Mouse (Mus musculus): ENCODE results near the gene Gas7. TPM values are rescaled to one million over a fixed set of nuclear protein-coding genes. Genes with fewer than 3 reads are reported as not detected.

The Gas7 gene
- polyA plus RNA-seq, 1 experiment from 2014 or later, result 7.4 TPM

DNA sequence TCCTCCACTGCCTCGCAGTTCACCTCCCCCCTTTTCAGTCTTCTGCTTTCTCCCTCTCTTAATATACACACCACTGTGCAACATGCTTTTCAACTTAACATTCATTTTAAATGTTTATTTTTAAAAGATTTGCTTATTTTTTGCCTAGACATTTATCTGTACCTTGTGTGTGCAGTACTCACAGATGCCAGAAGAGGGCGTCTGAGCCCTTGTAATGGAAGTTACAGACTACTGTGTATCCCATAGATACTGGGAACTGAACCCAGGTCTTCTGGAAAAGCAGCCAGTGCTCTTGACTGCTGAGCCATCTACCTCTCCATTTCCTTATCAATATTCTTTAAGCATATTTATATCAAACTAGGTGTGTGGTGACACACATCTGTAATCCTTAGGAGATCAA is 62.5 kb downstream of the Gas7 start:
- H3K4me2 ChIP-seq, result no peak overlapping the region
- H3K27me3 ChIP-seq (replicated peaks), result no peaks in the 10 kb centered on the region
- 59% methylated on average over 2 of the region's 2 CpGs for WGBS
- H3K36me3 ChIP-seq, result no peaks in the 10 kb centered on the region
- H3K9ac ChIP-seq, result no peak overlapping the region
- H3K27ac ChIP-seq (ENCODE audit: poor library complexity, severe bottlenecking), result no peak overlapping the region
- H3K9me3 ChIP-seq (replicated peaks), result 0 out of 2 replicates have a peak, but pooled peaks cover 5% of the 10 kb centered on the region
- H3K4me3 ChIP-seq, result no peak overlapping the region
- H3K4me1 ChIP-seq (replicated peaks), result peaks cover 10% of the 10 kb centered on the region
- no peak for ATAC-seq (ENCODE audit: insufficient number of reproducible peaks, low FRiP score)

DNA sequence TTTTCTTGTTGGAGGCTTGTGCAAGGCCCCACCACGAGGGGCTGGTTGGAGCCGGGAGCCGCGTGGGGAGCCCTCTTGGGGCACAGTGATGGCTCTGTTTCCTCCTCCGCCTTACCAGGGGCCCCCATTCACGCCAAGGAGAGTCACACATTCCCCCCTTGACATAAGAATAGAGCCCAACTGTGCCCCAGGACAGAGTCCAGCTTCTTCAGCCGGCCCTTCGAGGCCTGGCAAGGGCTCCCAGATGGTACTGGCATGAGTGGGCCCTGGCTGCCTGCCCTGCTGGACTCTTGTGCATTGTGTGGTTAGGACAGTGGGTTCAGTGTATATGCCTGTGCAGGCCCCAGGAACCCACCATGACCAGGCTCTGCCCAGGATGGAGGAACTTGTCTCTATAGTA is 63.7 kb downstream of the Gas7 start:
- H3K4me2 ChIP-seq, result no peak overlapping the region
- ATAC-seq (ENCODE audit: insufficient number of reproducible peaks, low FRiP score), result no peak

DNA sequence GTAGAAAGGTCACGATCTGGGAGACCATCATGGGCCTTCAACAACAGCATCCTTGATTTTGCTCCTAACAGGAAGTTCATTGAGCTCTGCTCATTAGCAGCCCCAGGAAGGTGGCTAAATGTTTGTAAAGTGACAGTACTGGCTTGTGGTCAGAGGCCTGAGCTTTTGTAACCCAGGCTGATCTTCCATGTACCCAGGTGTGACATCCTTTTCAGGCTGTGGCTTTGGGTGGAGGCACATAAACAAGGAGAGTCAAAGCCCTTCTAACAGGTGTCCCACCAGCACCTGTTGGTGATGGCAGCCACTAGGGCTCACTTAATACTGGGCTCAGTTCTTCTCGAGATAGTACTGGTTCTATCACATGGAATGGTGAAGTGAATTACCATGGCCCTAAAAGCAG is 67.4 kb downstream of the Gas7 start:
- Histone ChIP-seq H3K4me1 (replicated peaks) (peaks cover 48% of the 10 kb centered on the region), H3K4me3 (no peak overlapping the region), H3K27me3 (replicated peaks) (no peaks in the 10 kb centered on the region), H3K36me3 (no peaks in the 10 kb centered on the region), H3K9me3 (replicated peaks) (0 out of 2 replicates have a peak, but pooled peaks cover 4% of the 10 kb centered on the region), H3K9ac (no peak overlapping the region), H3K27ac (ENCODE audit: poor library complexity, severe bottlenecking) (no peak overlapping the region), H3K4me2 (no peak overlapping the region)
- ATAC-seq (ENCODE audit: insufficient number of reproducible peaks, low FRiP score), result no peak
- 74% methylated on average over 2 of the region's 2 CpGs for WGBS

More for the DNA sequence above, 63.7 kb downstream of the Gas7 start:
- Histone ChIP-seq H3K9ac (no peak overlapping the region), H3K36me3 (no peaks in the 10 kb centered on the region), H3K9me3 (replicated peaks) (0 out of 2 replicates have a peak, but pooled peaks cover 5% of the 10 kb centered on the region), H3K4me3 (no peak overlapping the region), H3K27ac (ENCODE audit: poor library complexity, severe bottlenecking) (no peak overlapping the region), H3K27me3 (replicated peaks) (no peaks in the 10 kb centered on the region), H3K4me1 (replicated peaks) (peaks cover 16% of the 10 kb centered on the region)
- WGBS, result 84% methylated on average over 8 of the region's 8 CpGs

DNA sequence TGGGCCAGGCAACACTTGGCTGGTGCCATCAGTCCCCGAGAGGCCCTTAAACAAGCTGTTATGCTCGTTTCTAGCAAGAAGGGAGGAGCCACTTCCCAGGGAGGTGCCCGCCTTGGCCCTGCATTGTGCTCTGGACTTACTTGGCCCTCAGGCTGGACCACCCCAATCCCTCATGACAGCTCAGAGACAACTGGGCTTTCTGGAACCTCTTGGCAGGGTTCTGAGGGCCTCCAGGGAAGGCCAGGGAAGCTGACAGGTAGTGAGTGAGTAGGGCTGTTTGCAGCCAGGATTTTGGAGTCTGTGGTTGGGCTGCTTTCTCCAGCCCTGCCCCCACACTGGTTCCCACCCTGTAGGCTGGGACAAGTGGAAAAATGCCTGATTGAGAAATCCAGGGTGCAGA is 68.6 kb downstream of the Gas7 start:
- no peaks in the 10 kb centered on the region for H3K36me3 ChIP-seq
- H3K9me3 ChIP-seq (replicated peaks), result no peaks in the 10 kb centered on the region
- H3K4me2 ChIP-seq, result no peak overlapping the region
- WGBS, result 39% methylated on average over 3 of the region's 3 CpGs
- H3K9ac ChIP-seq, result 0 out of 2 replicates have a peak overlapping the region, but pooled peaks have one; percentile 20
- H3K4me1 ChIP-seq (replicated peaks), result peaks cover 49% of the 10 kb centered on the region
- no peak for ATAC-seq (ENCODE audit: insufficient number of reproducible peaks, low FRiP score)
- no peak overlapping the region for H3K27ac ChIP-seq (ENCODE audit: poor library complexity, severe bottlenecking)
- no peaks in the 10 kb centered on the region for H3K27me3 ChIP-seq (replicated peaks)
- H3K4me3 ChIP-seq, result no peak overlapping the region

DNA sequence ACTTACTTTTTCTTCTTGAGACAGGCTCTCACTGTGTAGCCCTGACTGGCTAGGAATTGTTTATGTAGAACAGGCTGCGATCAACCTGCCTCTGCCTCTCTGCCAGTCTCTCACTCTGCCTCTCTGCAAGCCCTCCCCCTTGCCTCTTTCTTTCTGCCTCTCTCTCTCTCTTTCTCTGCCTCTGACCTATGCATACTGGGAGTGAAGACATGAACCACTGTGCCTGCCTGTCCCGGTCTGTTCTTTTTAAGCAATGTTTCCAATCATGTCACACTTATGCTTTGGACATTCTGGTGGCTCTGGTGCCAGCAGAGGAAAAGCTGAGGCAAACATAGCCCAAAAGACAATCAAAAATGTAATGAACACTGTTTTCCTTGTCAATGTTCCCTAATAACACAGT is 69.5 kb downstream of the Gas7 start:
- Histone ChIP-seq H3K4me3 (no peak overlapping the region), H3K4me2 (no peak overlapping the region), H3K27me3 (replicated peaks) (no peaks in the 10 kb centered on the region), H3K27ac (ENCODE audit: poor library complexity, severe bottlenecking) (0 out of 2 replicates have a peak overlapping the region, but pooled peaks have one; percentile 16), H3K36me3 (no peaks in the 10 kb centered on the region), H3K9me3 (replicated peaks) (no peaks in the 10 kb centered on the region), H3K4me1 (replicated peaks) (peaks cover 49% of the 10 kb centered on the region), H3K9ac (0 out of 2 replicates have a peak overlapping the region, but pooled peaks have one; percentile 2)
- WGBS, result 25% methylated on average over 2 of the region's 2 CpGs
- no peak for ATAC-seq (ENCODE audit: insufficient number of reproducible peaks, low FRiP score)

DNA sequence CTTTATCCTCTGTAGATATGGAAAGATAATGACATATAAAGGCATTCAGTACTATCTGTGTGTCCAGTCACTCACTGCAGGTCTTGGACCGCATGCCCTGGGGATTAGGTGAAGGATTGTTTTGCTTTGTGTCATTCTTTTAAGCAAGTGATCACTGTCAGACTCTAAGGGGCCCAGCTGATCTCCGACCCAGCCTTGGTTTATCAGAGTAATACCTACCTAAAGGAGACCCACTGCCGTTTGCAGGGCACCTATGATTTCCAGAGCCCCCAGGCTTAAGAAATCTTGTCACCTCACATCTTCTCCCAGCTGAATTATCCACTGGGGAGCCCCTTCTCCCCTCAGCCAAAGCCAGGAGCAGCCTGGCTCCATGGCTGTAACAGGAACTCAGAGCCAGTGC is 70.6 kb downstream of the Gas7 start:
- no peaks in the 10 kb centered on the region for H3K27me3 ChIP-seq (replicated peaks)
- ATAC-seq (ENCODE audit: insufficient number of reproducible peaks, low FRiP score), result no peak
- H3K4me1 ChIP-seq (replicated peaks), result peaks cover 54% of the 10 kb centered on the region
- H3K36me3 ChIP-seq, result no peaks in the 10 kb centered on the region
- WGBS, result 34% methylated on average over 3 of the region's 3 CpGs
- H3K27ac ChIP-seq (ENCODE audit: poor library complexity, severe bottlenecking), result no peak overlapping the region
- H3K4me3 ChIP-seq, result no peak overlapping the region
- no peak overlapping the region for H3K9ac ChIP-seq
- no peak overlapping the region for H3K4me2 ChIP-seq
- no peaks in the 10 kb centered on the region for H3K9me3 ChIP-seq (replicated peaks)

DNA sequence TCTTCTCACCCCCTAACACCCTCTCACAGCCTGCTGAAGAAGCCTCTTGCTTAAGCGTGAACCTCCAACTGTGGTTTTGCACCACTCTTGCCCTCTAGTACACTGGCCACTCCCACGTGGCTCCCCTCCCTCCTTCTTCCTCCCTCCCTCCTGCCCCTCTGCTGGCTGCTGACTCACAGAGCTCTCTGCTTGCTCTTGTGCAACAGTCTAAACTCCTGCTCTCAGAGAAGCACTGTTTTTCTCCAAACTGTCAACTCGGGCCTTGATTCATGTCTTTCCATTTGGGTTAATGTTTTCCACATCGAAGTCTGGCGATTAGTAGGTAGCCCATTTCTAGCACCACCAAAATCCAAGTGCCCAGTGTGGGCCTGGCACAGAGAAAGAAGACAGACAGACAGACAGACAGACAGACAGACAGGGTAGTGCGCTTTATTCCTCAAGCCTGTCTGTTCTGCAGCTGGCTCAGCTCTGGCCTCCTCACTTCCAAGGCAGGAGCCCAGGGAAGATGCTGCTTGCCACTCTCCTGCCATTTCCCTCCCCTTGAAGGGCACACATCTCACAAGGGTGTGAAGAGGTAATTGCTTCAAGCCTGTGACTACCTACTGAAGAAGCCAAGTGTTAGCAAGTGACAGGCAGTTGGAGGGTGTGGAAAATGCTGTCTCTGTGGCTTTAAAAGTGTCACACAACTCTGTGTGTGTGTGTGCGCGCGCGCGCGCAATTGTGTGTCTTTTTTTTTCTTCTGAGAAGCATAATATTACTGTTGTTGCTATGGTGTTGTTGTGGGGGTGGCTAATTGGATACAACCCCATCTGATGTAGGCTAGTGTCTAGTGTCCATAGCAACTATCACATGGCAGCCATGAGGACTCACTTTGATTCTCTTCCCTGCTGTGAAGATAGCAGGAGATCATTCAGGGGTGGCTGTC is 71.6 kb downstream of the Gas7 start:
- no peaks in the 10 kb centered on the region for H3K36me3 ChIP-seq
- H3K27ac ChIP-seq (ENCODE audit: poor library complexity, severe bottlenecking), result peak overlapping the region; percentile 37; the same call in 1 of the 2 replicates
- H3K4me3 ChIP-seq, result no peak overlapping the region
- H3K9ac ChIP-seq, result no peak overlapping the region
- no peak overlapping the region for H3K4me2 ChIP-seq
- WGBS, result 63% methylated on average over 12 of the region's 12 CpGs
- H3K27me3 ChIP-seq (replicated peaks), result no peaks in the 10 kb centered on the region
- peaks cover 57% of the 10 kb centered on the region for H3K4me1 ChIP-seq (replicated peaks)
- no peaks in the 10 kb centered on the region for H3K9me3 ChIP-seq (replicated peaks)
- no peak for ATAC-seq (ENCODE audit: insufficient number of reproducible peaks, low FRiP score)

DNA sequence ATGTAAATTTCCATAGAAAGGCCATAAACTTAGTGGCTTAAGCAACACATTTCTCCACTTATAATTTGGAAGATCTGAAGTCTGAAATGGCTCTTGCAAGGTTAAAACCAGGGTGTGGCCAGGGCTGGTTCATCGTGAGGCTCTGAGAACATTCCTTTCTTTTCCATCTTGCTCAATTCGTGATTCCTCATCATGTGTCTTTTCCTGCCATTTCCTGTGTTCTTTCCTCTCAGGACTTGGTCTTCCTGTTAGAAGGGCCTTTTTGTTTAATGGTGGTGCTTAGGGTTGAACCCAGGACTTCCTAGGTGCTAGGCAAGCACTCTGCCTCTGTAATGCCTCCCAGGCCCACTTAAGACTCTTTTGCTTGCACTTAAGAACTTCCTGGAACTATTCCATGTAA is 76.0 kb downstream of the Gas7 start:
- Histone ChIP-seq H3K9me3 (replicated peaks) (no peaks in the 10 kb centered on the region), H3K4me3 (no peak overlapping the region), H3K9ac (no peak overlapping the region), H3K27ac (ENCODE audit: poor library complexity, severe bottlenecking) (no peak overlapping the region), H3K36me3 (no peaks in the 10 kb centered on the region), H3K27me3 (replicated peaks) (no peaks in the 10 kb centered on the region), H3K4me1 (replicated peaks) (peaks cover 41% of the 10 kb centered on the region), H3K4me2 (no peak overlapping the region)
- ATAC-seq (ENCODE audit: insufficient number of reproducible peaks, low FRiP score), result no peak
- WGBS, result 54% methylated on average over 2 of the region's 2 CpGs

DNA sequence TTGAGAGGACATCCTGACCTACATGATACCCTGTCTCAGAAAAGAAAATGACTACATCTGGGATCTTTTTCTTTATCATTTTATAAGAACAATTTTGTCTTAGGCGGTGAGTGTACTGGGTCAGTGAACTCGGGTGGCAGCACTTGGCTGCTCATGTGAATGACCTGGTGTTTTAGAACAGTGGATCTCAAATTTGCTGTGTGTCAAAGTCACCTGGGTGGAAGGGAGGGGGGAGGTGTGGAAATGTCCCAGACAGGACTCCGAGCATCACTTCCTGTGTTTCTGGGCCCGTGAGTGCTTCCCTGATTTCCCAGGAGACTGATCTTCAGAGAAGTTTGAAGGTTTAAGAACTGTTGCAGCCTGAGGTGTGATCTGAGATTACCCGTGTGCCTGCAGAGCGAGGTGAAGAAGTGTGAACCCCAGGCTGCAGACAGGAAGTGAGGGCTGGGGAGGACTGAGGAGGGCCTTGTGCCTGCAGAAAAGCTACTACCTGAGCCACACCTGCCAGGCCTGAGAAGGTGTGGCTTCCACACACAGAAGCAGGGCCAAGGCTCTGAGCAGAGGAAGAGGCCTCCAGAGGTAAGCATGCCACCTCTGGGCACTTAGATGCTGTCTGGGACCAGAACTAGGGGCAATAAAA is 76.8 kb downstream of the Gas7 start:
- Histone ChIP-seq H3K27me3 (replicated peaks) (no peaks in the 10 kb centered on the region), H3K4me2 (no peak overlapping the region), H3K4me1 (replicated peaks) (peaks cover 37% of the 10 kb centered on the region), H3K9ac (no peak overlapping the region), H3K36me3 (no peaks in the 10 kb centered on the region), H3K27ac (ENCODE audit: poor library complexity, severe bottlenecking) (0 out of 2 replicates have a peak overlapping the region, but pooled peaks have one; percentile 14), H3K9me3 (replicated peaks) (no peaks in the 10 kb centered on the region), H3K4me3 (no peak overlapping the region)
- 31% methylated on average over 6 of the region's 6 CpGs for whole genome bisulfite sequencing
- ATAC-seq (ENCODE audit: insufficient number of reproducible peaks, low FRiP score), result no peak

DNA sequence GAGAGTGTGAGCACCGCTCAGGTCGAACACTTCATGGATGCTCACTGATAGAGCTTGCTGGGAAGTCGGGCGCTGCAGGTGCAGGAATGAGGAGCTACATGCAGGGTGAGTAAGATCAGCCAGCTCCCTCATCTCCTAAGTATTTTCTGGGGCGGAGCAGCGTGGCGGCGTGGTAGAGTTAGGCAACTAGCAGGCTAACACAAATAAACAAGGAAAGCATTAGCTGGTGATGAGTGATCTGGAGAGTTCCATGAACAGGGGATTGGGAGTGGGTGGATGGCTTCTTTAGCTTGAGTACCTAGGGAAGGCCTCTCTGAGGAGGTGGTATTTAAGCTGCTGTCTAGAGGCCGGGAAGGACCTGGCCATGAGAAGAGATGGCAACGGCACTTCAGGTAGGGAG is 77.5 kb downstream of the Gas7 start:
- Histone ChIP-seq H3K36me3 (no peaks in the 10 kb centered on the region), H3K4me2 (no peak overlapping the region), H3K4me3 (no peak overlapping the region), H3K27me3 (replicated peaks) (no peaks in the 10 kb centered on the region), H3K4me1 (replicated peaks) (peaks cover 30% of the 10 kb centered on the region), H3K27ac (ENCODE audit: poor library complexity, severe bottlenecking) (0 out of 2 replicates have a peak overlapping the region, but pooled peaks have one; percentile 14), H3K9me3 (replicated peaks) (no peaks in the 10 kb centered on the region), H3K9ac (no peak overlapping the region)
- no peak for ATAC-seq (ENCODE audit: insufficient number of reproducible peaks, low FRiP score)
- WGBS, result 54% methylated on average over 10 of the region's 10 CpGs

DNA sequence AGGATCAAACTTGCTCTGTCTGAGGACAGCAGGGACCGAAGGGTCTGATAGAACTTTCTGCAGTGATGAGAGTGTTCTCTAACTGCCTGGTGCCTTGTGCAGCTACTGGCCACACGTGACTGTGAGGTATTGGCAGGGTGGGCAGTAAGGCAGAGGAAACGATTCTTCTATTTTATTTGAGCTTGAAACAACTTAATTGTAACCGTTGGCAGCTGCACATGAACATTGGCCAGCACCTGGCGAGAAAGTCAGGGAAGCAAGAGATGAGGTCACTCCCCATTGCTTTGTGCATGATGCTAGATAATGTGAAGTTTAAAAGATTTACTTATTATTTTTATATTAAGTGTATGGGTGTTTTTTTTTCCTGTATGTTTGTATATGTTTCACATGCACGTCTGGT is 77.9 kb downstream of the Gas7 start:
- Histone ChIP-seq H3K4me1 (replicated peaks) (peaks cover 30% of the 10 kb centered on the region), H3K27ac (ENCODE audit: poor library complexity, severe bottlenecking) (no peak overlapping the region), H3K4me3 (no peak overlapping the region), H3K4me2 (no peak overlapping the region), H3K9me3 (replicated peaks) (no peaks in the 10 kb centered on the region), H3K9ac (no peak overlapping the region), H3K27me3 (replicated peaks) (no peaks in the 10 kb centered on the region), H3K36me3 (no peaks in the 10 kb centered on the region)
- ATAC-seq (ENCODE audit: insufficient number of reproducible peaks, low FRiP score), result no peak
- 88% methylated on average over 6 of the region's 6 CpGs for WGBS
